Mouse (Mus musculus): Measurements from ENCODE around the gene Cers5. TPM values are rescaled to one million over a fixed set of nuclear protein-coding genes. Genes with fewer than 3 reads are reported as not detected.
A peak's percentile ranks its signal among the peaks of the same experiment; 100 is the strongest.
"Not testable (repeated sequence)": the region's sequence is repeated elsewhere in the genome, so short reads cannot be mapped to it uniquely, and the experiment has no call there.

The Cers5 gene
- polyA plus RNA-seq, 1 experiment from 2014 or later: 78.0 TPM

GRCm38 (mm10) chr15:99740229-99740628 lies 32.5 kb downstream of the Cers5 start:
- H3K4me2 ChIP-seq: no peak overlapping the region
- H3K36me3 ChIP-seq: peaks cover 95% of the 10 kb centered on the region
- WGBS: 86% methylated on average over 4 of the region's 4 CpGs
- no peaks in the 10 kb centered on the region for H3K4me1 ChIP-seq (replicated peaks)
- no peaks in the 10 kb centered on the region for H3K27me3 ChIP-seq
- no peak overlapping the region for H3K27ac ChIP-seq
- no peak overlapping the region for H3K9ac ChIP-seq (replicated peaks)
- H3K9me3 ChIP-seq: no peaks in the 10 kb centered on the region
- no peak overlapping the region for H3K4me3 ChIP-seq (replicated peaks)
- ATAC-seq (ENCODE audit: insufficient number of reproducible peaks, insufficient read depth, low FRiP score, low TSS enrichment, low read depth): no peak

GRCm38 (mm10) chr15:99736675-99737074 lies 36.0 kb downstream of the Cers5 start:
- no peak for ATAC-seq (ENCODE audit: insufficient number of reproducible peaks, insufficient read depth, low FRiP score, low TSS enrichment, low read depth)
- 92% methylated on average over 11 of the region's 11 CpGs for WGBS
- H3K9ac ChIP-seq (replicated peaks): no peak overlapping the region
- no peak overlapping the region for H3K27ac ChIP-seq
- H3K4me1 ChIP-seq (replicated peaks): no peaks in the 10 kb centered on the region
- peaks cover 97% of the 10 kb centered on the region for H3K36me3 ChIP-seq
- H3K4me2 ChIP-seq: no peak overlapping the region
- no peaks in the 10 kb centered on the region for H3K27me3 ChIP-seq
- no peaks in the 10 kb centered on the region for H3K9me3 ChIP-seq
- H3K4me3 ChIP-seq (replicated peaks): no peak overlapping the region

- Histone ChIP-seq H3K27ac (no peak overlapping the region), H3K36me3 (peaks cover 93% of the 10 kb centered on the region), H3K27me3 (no peaks in the 10 kb centered on the region), H3K9ac (replicated peaks) (no peak overlapping the region), H3K4me1 (replicated peaks) (no peaks in the 10 kb centered on the region), H3K4me3 (replicated peaks) (no peak overlapping the region), H3K9me3 (no peaks in the 10 kb centered on the region), H3K4me2 (no peak overlapping the region)
- no peak for ATAC-seq (ENCODE audit: insufficient number of reproducible peaks, insufficient read depth, low FRiP score, low TSS enrichment, low read depth)
- WGBS: 81% methylated on average over 2 of the region's 2 CpGs
Observed at GRCm38 (mm10) chr15:99735631-99736030, 37.1 kb downstream of the Cers5 start.

- no peak overlapping the region for H3K27ac ChIP-seq
- H3K36me3 ChIP-seq: peaks cover 91% of the 10 kb centered on the region
- WGBS: 90% methylated on average over 5 of the region's 5 CpGs
Observed at GRCm38 (mm10) chr15:99733186-99733585, 39.5 kb downstream of the Cers5 start.

GRCm38 (mm10) chr15:99731678-99732077 lies 41.0 kb downstream of the Cers5 start:
- Histone ChIP-seq H3K4me2 (no peak overlapping the region), H3K4me1 (replicated peaks) (peaks cover 1% of the 10 kb centered on the region; the same call in 1 of the 2 replicates), H3K27ac (no peak overlapping the region), H3K4me3 (replicated peaks) (no peak overlapping the region), H3K27me3 (no peaks in the 10 kb centered on the region), H3K9me3 (peaks cover 7% of the 10 kb centered on the region), H3K36me3 (peaks cover 84% of the 10 kb centered on the region), H3K9ac (replicated peaks) (no peak overlapping the region)
- no peak for ATAC-seq (ENCODE audit: insufficient number of reproducible peaks, insufficient read depth, low FRiP score, low TSS enrichment, low read depth)
- 89% methylated on average over 3 of the region's 3 CpGs for WGBS

More at GRCm38 (mm10) chr15:99733186-99733585, 39.5 kb downstream of the Cers5 start:
- no peak overlapping the region for H3K4me3 ChIP-seq (replicated peaks)
- H3K4me2 ChIP-seq: no peak overlapping the region
- no peaks in the 10 kb centered on the region for H3K27me3 ChIP-seq
- no peak for ATAC-seq (ENCODE audit: insufficient number of reproducible peaks, insufficient read depth, low FRiP score, low TSS enrichment, low read depth)
- H3K9ac ChIP-seq (replicated peaks): no peak overlapping the region
- peaks cover 7% of the 10 kb centered on the region for H3K9me3 ChIP-seq
- H3K4me1 ChIP-seq (replicated peaks): no peaks in the 10 kb centered on the region

- H3K27ac ChIP-seq: no peak overlapping the region
- ATAC-seq (ENCODE audit: insufficient number of reproducible peaks, insufficient read depth, low FRiP score, low TSS enrichment, low read depth): no peak
- 98% methylated on average over 2 of the region's 2 CpGs for WGBS
Observed at GRCm38 (mm10) chr15:99731167-99731566, 41.5 kb downstream of the Cers5 start.

GRCm38 (mm10) chr15:99729056-99729783 lies 43.5 kb downstream of the Cers5 start:
- WGBS: 93% methylated on average over 3 of the region's 4 CpGs
- H3K27me3 ChIP-seq: no peaks in the 10 kb centered on the region
- no peak for ATAC-seq (ENCODE audit: insufficient number of reproducible peaks, insufficient read depth, low FRiP score, low TSS enrichment, low read depth)
- H3K4me1 ChIP-seq (replicated peaks): peaks cover 15% of the 10 kb centered on the region
- H3K9ac ChIP-seq (replicated peaks): no peak overlapping the region
- no peak overlapping the region for H3K4me3 ChIP-seq (replicated peaks)
- H3K4me2 ChIP-seq: no peak overlapping the region
- H3K9me3 ChIP-seq: peaks cover 7% of the 10 kb centered on the region
- no peak overlapping the region for H3K27ac ChIP-seq
- H3K36me3 ChIP-seq: peaks cover 59% of the 10 kb centered on the region

More at GRCm38 (mm10) chr15:99731167-99731566, 41.5 kb downstream of the Cers5 start:
- no peak overlapping the region for H3K4me2 ChIP-seq
- no peak overlapping the region for H3K9ac ChIP-seq (replicated peaks)
- H3K4me1 ChIP-seq (replicated peaks): peaks cover 5% of the 10 kb centered on the region; the same call in 1 of the 2 replicates
- no peak overlapping the region for H3K4me3 ChIP-seq (replicated peaks)
- peaks cover 7% of the 10 kb centered on the region for H3K9me3 ChIP-seq
- no peaks in the 10 kb centered on the region for H3K27me3 ChIP-seq
- H3K36me3 ChIP-seq: peaks cover 79% of the 10 kb centered on the region

- Histone ChIP-seq H3K9me3 (peaks cover 7% of the 10 kb centered on the region), H3K27me3 (no peaks in the 10 kb centered on the region), H3K36me3 (peaks cover 55% of the 10 kb centered on the region), H3K27ac (no peak overlapping the region), H3K9ac (replicated peaks) (no peak overlapping the region), H3K4me2 (no peak overlapping the region), H3K4me1 (replicated peaks) (peaks cover 25% of the 10 kb centered on the region), H3K4me3 (replicated peaks) (no peak overlapping the region)
- ATAC-seq (ENCODE audit: insufficient number of reproducible peaks, insufficient read depth, low FRiP score, low TSS enrichment, low read depth): no peak
- WGBS: 93% methylated on average over 5 of the region's 5 CpGs
Observed at GRCm38 (mm10) chr15:99728211-99728610, 44.5 kb downstream of the Cers5 start.

GRCm38 (mm10) chr15:99727525-99727924 lies 45.2 kb downstream of the Cers5 start:
- WGBS: 95% methylated on average over 12 of the region's 12 CpGs

GRCm38 (mm10) chr15:99727039-99727438 lies 45.6 kb downstream of the Cers5 start:
- ATAC-seq (ENCODE audit: insufficient number of reproducible peaks, insufficient read depth, low FRiP score, low TSS enrichment, low read depth); H3K27ac ChIP-seq; H3K9ac ChIP-seq (replicated peaks); H3K4me3 ChIP-seq (replicated peaks); H3K27me3 ChIP-seq; H3K9me3 ChIP-seq: not testable (repeated sequence)
- WGBS: 94% methylated on average over 4 of the region's 5 CpGs
- H3K36me3 ChIP-seq: peaks cover 53% of the 10 kb centered on the region
- H3K4me1 ChIP-seq (replicated peaks): peaks cover 27% of the 10 kb centered on the region
- peak overlapping the region; percentile 80; the same call in 1 of the 2 replicates for H3K4me2 ChIP-seq

More at GRCm38 (mm10) chr15:99727525-99727924, 45.2 kb downstream of the Cers5 start:
- H3K27ac ChIP-seq: no peak overlapping the region
- ATAC-seq (ENCODE audit: insufficient number of reproducible peaks, insufficient read depth, low FRiP score, low TSS enrichment, low read depth): no peak
- H3K36me3 ChIP-seq: peaks cover 55% of the 10 kb centered on the region
- H3K4me3 ChIP-seq (replicated peaks): no peak overlapping the region
- H3K4me1 ChIP-seq (replicated peaks): peaks cover 27% of the 10 kb centered on the region
- no peak overlapping the region for H3K4me2 ChIP-seq
- no peak overlapping the region for H3K9ac ChIP-seq (replicated peaks)
- no peaks in the 10 kb centered on the region for H3K27me3 ChIP-seq
- H3K9me3 ChIP-seq: peaks cover 7% of the 10 kb centered on the region

- peak overlapping the region; percentile 94 for H3K9ac ChIP-seq (replicated peaks)
- H3K9me3 ChIP-seq: peaks cover 7% of the 10 kb centered on the region
- H3K36me3 ChIP-seq: peaks cover 51% of the 10 kb centered on the region
Observed at GRCm38 (mm10) chr15:99726549-99726948, 46.1 kb downstream of the Cers5 start.

More at GRCm38 (mm10) chr15:99726549-99726948, 46.1 kb downstream of the Cers5 start:
- Histone ChIP-seq H3K27ac (no peak overlapping the region), H3K4me2 (peak overlapping the region; percentile 80), H3K4me3 (replicated peaks) (peak overlapping the region; percentile 99), H3K27me3 (no peaks in the 10 kb centered on the region), H3K4me1 (replicated peaks) (peaks cover 27% of the 10 kb centered on the region)
- 81% methylated on average over 2 of the region's 2 CpGs for WGBS
- no peak for ATAC-seq (ENCODE audit: insufficient number of reproducible peaks, insufficient read depth, low FRiP score, low TSS enrichment, low read depth)

Measured in limb, embryonic 12.5 days (tissue).